Mouse (Mus musculus): ENCODE data around the gene Il16.

Gene Il16

DNA sequence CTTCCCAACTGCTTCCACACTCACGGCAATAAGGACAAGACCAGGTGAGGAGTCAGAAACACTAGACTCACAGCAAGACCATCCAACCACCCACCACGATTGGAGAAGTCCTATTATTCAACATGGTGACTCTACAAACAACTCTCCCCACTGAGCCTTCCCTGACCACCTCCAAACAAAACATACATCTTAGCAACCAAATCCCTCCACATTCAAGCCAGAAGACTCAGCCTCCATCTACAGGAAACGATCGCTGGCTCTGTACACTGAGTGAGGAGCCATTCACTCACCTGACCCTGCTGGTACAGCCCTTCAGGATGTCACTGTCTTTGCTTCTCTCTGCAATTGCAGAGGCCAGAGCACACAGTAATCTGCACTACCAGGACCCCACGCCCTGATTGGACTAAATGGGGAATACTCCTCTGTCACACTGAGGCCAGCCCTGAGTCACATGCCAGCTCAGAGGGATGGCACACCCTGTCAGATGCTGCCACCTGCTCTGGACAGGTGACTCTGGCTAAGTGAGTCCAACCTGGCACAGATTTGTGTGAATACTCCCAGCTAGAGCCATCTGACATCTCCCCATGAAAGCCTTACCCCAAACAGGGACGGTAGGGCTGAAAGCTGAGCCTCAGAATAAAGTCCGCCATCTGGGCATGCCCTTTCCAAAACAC, 10.3 kb downstream of the Il16 start:
- 91% methylated on average over 7 of the region's 7 CpGs for WGBS

- WGBS = 86% methylated on average over 6 of the region's 6 CpGs
These were observed 10.8 kb downstream of the Il16 start for GRCm38 (mm10) chr7:83734671-83735082.

- WGBS = 95% methylated on average over 3 of the region's 3 CpGs
These were observed 11.3 kb downstream of the Il16 start for GRCm38 (mm10) chr7:83734246-83734645.

DNA sequence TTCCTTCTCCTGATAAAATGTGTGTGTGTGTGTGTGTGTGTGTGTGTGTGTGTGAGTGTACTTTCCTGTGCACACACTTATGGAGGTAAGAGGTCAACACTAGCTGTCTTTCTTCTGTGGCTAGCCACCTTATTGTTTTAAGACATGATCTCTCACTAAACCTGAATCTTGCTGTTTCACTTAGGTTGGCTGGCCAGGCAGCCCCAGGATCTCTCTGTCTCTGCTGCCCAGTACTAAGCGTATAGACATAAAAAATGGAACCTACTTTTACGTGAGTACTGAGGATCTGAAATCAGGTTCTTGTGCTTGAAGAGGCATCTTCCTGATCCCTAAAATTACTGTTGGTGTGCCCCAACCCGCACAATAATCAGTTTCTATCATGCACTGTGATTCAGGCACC, 12.7 kb downstream of the Il16 start:
- whole genome bisulfite sequencing = 96% methylated on average over 3 of the region's 3 CpGs

DNA sequence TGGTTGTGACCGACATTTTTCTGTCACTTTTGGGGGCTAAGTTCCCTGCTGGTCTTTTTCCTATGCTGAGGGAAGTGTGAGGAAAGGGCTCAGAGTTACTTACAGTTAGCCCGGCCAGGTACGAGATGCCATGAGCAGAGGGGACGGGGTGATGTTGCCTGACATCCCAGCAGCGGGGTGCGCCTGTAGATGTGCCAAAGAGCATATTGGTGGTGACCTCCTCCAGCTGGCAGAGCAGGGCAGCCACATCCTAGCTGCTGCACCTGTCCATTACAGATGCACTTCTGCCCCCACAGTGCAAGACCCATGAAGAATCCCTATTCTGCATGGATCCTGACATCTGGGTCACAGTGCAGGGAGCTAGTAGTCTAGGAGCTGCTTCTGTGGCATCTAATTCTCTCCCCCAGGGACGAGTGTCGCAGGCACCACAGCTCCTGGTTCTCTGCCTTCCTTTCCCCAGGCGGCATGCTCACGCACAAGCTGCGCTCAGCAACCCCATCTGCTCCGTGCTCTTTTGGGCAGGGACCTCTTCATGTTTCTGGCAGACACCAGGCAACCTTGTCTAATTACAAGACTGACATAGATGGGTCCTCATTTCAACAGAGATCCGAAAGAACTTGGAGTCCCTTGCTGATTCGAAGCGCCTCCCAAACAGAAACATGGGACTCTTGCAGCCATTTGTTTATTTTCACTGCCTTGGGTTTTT, 13.4 kb downstream of the Il16 start:
- 65% methylated on average over 15 of the region's 15 CpGs for WGBS

DNA sequence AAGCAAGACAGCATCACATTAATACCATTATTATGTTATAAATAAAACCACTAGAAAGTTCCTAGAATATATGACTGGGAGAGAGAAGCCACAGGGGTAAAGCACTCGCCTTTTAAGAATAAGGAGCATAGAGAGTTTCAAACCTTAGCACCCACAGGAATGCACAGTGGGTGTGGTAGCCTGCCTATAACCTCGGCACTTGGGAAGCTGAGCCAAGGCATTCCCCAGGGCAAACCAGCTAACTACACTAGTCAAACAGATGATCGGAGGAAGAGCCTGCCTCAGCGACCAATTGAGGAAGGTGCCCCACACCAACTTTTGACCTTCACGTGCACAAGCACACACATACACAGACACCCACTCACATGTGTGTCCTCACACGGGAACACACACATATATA, 14.2 kb downstream of the Il16 start:
- 87% methylated on average over 6 of the region's 6 CpGs for WGBS

DNA sequence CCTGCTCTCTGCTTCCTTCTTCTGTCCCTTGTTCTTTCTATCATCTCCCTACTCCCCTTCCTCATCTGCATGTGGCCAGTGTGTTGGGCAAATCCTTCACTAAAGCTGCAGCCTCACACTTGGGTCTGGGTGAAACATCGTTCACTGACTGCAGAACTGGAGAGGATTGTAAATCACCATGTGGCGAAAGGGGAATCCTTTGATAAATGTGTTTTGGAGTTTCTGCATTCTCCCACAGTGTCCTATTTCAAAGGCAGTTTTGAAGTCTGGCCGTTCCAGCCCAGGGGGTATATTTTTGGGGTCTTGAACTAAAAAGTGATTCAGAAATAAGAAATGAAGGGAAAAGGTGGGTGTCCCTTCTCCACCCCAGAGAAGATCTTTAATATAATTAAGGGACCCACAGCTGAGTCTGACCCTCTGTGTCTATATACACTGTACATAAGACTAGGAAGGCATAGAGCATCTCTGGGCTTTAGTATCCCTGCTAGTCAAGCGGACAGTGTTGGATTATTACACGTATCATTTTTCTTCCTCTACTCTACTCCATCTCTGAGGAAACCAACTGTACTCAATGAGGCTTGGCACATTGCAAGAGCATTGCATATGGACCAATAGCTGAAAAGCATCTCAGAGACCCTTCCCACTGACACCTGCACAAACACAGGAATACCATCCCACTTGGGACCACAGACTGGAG, 18.4 kb downstream of the Il16 start:
- WGBS = 89% methylated on average over 5 of the region's 5 CpGs

DNA sequence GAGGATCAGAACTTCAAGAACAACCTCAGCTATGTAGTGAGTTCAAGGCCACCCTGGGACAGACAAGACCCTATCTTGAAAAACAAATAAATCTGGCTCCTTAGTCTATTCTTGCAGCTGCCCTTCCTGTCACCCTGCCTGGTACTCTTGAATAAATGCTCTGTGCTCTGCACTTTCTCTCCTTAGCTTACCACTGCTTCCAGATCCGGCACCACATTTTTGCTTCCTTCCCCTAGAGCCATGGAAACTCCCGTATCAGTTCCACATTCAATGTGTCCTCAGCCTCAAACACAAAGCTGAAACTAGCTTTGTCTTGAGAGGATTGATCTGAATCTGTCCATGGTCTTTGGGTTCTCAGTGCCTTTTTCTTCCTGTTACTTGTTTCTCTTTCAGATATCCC, 21.0 kb downstream of the Il16 start:
- 64% methylated on average over 2 of the region's 2 CpGs for WGBS

DNA sequence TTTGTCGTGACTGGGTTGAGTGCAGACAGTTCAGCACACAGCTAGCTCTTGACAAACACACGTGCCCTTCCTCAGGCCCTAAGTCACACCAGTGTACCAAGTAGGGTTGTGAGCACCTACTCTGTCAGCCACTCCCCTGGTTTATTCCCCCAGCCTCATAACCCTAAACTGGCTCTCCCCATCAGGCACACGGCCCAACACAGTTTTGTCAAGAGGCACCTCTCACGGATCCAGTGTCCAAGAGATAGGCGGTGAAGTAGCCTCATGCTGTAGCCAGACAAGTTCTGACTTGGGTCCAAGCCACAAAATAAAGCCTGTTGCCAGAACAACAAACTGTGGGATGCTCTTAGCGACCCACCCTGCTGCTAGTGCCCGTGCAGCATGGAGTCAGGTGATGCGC, 22.3 kb downstream of the Il16 start:
- 90% methylated on average over 8 of the region's 8 CpGs for WGBS

GRCm38 (mm10) chr7:83722485-83722884, 23.0 kb downstream of the Il16 start:
- 74% methylated on average over 14 of the region's 14 CpGs for WGBS

GRCm38 (mm10) chr7:83720231-83720630, 25.3 kb downstream of the Il16 start:
- WGBS = 81% methylated on average over 8 of the region's 8 CpGs

DNA sequence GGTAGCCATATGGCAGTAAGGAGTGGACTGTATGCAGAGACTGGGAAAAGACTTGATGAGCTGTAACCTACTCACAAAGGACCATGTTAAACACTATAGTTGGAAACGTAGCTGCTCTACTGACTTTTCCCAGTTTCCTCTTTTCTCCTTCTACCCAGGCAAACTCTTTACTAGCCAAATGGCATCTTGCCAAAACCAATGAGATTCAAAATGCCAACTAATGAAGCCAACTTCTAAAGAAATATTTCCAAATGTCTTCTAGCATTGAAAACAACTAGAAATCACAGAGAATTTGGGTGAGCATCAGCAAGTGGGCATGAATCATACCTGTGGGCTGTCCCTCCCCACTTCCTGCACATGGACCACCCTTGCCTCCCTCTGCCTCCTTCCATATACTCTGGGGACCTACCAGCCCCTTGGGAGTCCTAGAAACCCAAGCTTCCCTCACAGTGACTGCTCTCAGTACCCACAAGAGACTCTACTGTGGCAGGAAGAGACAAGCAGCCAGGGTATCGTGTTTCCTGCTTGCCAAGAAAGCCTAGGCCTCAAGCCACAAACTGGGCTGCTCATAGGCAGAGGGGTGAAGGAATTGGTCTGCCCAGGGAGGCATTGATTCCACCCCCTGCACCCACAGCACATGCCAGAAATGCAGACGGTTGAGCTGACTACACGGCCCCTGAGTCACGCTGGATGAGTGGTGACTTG, 28.4 kb downstream of the Il16 start:
- WGBS = 58% methylated on average over 5 of the region's 5 CpGs

DNA sequence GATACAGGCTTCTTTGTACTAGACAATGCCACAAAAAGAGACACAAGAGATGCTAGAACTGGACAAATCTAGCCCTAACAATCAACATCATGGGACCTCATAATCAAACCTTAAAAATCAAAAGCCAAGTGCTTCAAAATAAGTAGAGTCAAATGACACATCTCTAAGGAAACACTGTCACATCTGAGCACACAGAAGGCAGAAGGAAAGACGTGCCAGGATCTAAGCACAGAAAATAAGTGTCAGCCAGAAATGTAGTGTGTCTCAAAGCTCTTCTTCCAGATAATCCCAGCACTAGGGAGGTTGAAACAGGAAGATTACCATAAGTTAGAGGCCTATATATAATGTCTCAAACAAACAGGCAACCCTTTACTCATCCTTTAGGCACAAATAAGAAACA, 31.9 kb downstream of the Il16 start:
- 63% methylated on average over 1 of the region's 1 CpGs for WGBS

GRCm38 (mm10) chr7:83711676-83712259, 33.8 kb downstream of the Il16 start:
- 92% methylated on average over 10 of the region's 10 CpGs for WGBS

DNA sequence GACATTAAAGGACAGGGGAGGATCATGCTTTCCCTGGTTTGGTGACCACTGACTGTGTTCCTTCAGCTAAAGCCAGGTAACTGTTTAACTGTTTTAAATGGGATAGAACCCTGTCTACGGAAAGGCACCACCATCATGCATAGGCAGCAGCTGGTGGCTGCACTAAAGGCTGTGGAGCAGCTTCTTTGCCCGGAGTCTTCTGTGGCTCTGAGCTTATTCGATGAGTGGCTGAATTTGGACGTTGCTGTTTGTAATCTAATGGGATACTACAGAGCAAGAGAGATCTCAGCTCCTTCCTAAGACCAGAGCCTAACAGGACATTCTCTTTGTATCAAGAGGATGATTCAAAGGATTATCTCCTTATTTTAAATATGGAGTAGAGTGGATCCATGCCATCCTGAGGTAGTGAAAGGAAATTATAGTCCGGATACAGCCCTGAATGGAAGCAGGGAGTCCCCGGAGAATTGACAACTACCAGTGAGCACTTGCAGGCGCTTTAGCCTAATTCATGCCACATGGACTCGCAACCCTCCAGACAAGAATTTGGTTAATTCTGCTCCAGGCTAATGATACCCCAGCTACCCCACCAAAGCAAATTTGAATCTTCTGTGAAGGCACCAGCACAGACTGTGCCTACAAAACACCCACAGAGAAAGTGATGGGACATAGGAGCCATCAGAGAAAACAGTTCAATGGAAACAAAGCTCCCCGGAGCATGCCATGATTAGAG, 42.3 kb downstream of the Il16 start:
- 75% methylated on average over 9 of the region's 9 CpGs for WGBS

DNA sequence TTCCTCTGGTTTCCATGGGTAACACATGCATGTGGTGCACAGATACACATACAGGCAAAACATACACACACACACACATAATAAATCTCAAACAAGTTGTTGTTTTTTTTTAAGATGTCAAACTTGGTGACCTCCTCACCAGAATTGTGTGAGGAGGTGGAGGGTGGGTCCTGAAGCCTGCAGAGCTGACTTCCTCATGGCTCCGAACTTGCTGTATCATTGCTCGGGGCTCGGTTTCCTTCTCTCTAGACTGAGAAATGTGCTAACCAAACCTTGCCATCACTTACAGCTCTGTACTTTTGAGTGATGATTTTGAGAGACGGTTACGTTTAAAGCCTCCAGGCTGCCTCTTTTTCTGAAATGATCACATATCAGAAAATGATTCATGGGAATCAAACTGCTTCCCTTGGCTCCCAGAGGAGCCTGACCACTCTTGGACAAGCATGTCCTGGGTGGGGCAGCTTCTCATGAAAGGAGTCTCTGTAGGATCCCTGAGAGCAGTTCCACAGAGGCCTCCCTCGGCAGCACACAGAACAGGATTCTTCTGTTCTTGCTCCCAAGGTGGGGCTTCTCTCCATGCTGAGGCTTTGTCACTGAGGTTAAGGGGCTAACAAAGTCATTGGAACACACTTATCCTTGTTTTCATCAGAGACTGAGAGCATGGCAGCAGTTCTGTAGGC, 46.3 kb downstream of the Il16 start:
- 79% methylated on average over 6 of the region's 6 CpGs for WGBS

GRCm38 (mm10) chr7:83695449-83696212, 49.9 kb downstream of the Il16 start:
- 36% methylated on average over 6 of the region's 6 CpGs for WGBS

GRCm38 (mm10) chr7:83682640-83683274, 62.8 kb downstream of the Il16 start:
- WGBS = 36% methylated on average over 6 of the region's 6 CpGs

GRCm38 (mm10) chr7:83678506-83678905, 67.0 kb downstream of the Il16 start:
- WGBS = 93% methylated on average over 4 of the region's 4 CpGs
